Mouse (Mus musculus): ENCODE results near the gene Ddx6. TPM values are rescaled to one million over a fixed set of nuclear protein-coding genes. Genes with fewer than 3 reads are reported as not detected.
"Not testable (repeated sequence)": the region's sequence is repeated elsewhere in the genome, so short reads cannot be mapped to it uniquely, and the experiment has no call there.

Ddx6 gene
- total RNA-seq, 2 experiments from 2014 or later, result 57.4 to 60.7 TPM

- not testable (repeated sequence) for DNase-seq
Observed at GRCm38 (mm10) chr9:44638726-44639125, 34.0 kb downstream of the Ddx6 start.

DNA sequence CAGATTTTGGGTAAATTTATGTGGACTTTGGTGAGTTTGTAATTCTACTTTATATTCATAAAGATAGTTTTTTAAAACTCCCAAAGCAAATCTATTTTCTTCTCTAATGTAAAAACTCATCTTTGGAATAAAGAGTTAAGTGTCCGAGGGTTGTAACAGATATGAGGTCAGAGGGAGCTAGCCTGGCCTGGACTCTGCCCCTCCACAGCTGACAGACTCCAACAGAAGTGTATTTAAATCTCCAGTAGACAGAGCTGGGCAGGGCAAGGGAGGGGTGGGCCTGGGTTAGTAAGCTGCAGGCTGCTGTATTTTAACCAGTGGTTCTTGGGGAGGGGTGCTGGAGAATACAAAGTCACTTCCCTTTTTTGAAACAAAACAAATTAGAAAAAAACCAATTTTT lies 35.3 kb downstream of the Ddx6 start:
- DNase-seq; intact Hi-C loops (cut with DNase I): not testable (repeated sequence)

More at GRCm38 (mm10) chr9:44638726-44639125, 34.0 kb downstream of the Ddx6 start:
- intact Hi-C loops (cut with DNase I), result loop anchor here (10.0 kb wide), 1 partner anchor 306 kb away; no protein-coding TSS in a partner anchor

- no peak for DNase-seq
- intact Hi-C loops (cut with DNase I), result no loop called here
Observed at GRCm38 (mm10) chr9:44640646-44641357, 36.1 kb downstream of the Ddx6 start.

- intact Hi-C loops (cut with DNase I), result no loop called here
Observed at GRCm38 (mm10) chr9:44641616-44642015, 36.9 kb downstream of the Ddx6 start.

DNA sequence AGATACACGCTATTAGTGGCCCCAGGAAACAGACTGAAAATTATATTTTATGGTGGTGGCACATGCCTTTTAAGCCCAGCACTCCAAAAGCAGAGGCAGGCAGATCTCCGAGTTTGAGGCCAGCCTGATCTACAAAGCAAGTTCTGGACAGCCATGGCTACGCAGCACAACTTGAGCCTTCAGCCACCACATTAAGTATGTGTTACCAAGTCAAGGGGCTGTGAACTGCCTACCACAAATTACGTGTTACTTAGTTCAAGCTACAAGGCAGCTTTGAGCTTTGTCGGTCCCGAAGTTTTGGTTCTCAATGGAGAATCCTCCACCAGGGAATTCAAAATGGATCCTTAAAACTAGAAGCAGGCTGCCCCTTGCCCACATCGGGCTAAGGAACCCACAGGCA lies 38.4 kb downstream of the Ddx6 start:
- intact Hi-C loops (cut with DNase I), result no loop called here
- no peak for DNase-seq

More at GRCm38 (mm10) chr9:44641616-44642015, 36.9 kb downstream of the Ddx6 start:
- no peak for DNase-seq

DNA sequence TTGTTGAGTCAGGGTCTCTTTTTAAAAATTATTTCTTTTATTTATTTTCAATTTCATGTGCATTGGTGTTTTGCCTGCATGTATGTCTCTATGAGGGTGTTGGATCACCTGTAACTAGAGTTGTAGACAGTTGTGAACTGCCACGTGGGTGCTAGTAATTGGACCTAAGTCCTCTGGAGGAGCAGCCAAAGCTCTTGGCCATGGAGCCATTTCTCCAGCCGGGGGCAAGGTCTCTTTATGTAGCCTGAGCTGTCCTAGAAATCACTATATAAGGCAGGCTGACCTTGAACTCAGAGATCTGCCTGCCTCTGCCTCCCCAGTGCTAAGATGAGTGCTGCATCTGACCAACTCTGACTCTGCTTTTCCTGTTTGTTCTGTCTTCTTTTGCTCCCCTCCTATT lies 39.5 kb downstream of the Ddx6 start:
- no peak for DNase-seq
- intact Hi-C loops (cut with DNase I), result no loop called here

GRCm38 (mm10) chr9:44645481-44645880 lies 40.8 kb downstream of the Ddx6 start:
- intact Hi-C loops (cut with DNase I), result no loop called here
- DNase-seq, result peak; percentile 56 to 62

DNA sequence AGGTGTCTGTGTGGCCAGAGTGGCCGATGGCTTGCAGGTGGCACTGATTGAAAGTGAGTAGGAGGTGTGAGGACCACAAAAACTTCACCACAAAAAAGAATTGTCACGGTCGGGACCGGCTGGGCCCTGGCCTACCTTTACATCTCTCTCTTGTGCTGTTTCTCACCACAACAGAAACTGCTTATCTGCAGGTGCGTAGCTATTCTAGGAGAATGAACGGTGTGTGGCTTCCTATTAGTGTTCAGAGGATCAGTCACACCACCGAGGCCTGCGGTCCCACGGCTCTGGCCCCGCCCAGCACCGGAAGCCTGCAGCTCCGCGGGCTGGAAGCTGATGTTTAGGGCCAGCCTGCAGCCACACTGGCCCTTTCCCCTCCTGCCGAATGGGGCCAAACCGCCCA lies 41.2 kb downstream of the Ddx6 start:
- no peak for DNase-seq
- intact Hi-C loops (cut with DNase I), result no loop called here

- intact Hi-C loops (cut with DNase I), result no loop called here
- no peak for DNase-seq
Observed at GRCm38 (mm10) chr9:44646366-44646765, 41.7 kb downstream of the Ddx6 start.

GRCm38 (mm10) chr9:44647026-44647425 lies 42.3 kb downstream of the Ddx6 start:
- DNase-seq, result no peak
- intact Hi-C loops (cut with DNase I), result no loop called here

GRCm38 (mm10) chr9:44647656-44648055 lies 43.0 kb downstream of the Ddx6 start:
- no peak for DNase-seq
- intact Hi-C loops (cut with DNase I), result no loop called here

DNA sequence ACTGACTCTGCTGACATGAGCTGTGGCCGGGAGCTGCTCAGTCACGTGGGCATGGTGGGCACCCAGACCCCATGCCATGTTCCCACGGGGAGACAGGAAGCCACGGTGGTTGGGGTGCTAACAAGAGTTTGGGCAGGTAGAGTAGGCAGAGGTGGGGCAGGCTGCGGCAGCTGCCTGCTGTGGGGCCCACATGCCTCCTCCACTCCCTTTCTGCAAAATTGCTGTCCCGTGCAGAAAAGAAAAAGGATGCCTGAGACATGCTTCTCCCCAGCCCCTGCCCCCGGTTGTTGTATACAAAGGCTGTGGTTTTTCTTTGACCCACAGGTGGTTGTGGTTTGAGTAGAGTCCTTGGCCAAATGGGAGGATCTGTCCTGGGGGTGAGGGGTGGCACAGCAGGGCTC lies 44.2 kb downstream of the Ddx6 start:
- no peak for DNase-seq
- intact Hi-C loops (cut with DNase I), result no loop called here

DNA sequence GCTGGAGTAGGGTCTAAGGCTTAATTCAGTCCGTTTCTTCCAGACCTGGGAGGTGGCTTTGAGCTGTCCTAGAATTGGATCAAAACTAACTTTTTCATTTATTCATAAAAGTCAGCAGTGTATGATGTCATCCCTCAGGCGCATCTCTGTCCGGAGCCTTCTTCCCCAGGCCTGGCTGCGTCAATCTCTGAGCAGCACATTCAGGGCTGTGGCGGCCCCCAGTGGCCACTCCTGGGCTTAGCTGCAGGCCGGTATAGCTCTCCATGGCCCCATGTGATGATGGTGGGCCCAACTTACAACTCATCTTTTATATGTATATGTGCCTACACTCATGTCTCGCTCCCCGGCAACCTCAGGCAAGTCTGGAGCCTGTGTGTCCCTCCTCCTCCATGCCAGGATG lies 47.3 kb downstream of the Ddx6 start:
- peak; percentile 71 to 74 for DNase-seq
- intact Hi-C loops (cut with DNase I), result loop anchor here (2.0 kb wide), 1 partner anchor 145 kb away; no protein-coding TSS in a partner anchor

- intact Hi-C loops (cut with DNase I), result loop anchor here (1.0 to 2.0 kb wide), 3 partner anchors 31 to 200 kb away; partner anchors contain the start of gene Upk2
- DNase-seq, result no peak
Observed at GRCm38 (mm10) chr9:44653896-44654295, 49.2 kb downstream of the Ddx6 start.

DNA sequence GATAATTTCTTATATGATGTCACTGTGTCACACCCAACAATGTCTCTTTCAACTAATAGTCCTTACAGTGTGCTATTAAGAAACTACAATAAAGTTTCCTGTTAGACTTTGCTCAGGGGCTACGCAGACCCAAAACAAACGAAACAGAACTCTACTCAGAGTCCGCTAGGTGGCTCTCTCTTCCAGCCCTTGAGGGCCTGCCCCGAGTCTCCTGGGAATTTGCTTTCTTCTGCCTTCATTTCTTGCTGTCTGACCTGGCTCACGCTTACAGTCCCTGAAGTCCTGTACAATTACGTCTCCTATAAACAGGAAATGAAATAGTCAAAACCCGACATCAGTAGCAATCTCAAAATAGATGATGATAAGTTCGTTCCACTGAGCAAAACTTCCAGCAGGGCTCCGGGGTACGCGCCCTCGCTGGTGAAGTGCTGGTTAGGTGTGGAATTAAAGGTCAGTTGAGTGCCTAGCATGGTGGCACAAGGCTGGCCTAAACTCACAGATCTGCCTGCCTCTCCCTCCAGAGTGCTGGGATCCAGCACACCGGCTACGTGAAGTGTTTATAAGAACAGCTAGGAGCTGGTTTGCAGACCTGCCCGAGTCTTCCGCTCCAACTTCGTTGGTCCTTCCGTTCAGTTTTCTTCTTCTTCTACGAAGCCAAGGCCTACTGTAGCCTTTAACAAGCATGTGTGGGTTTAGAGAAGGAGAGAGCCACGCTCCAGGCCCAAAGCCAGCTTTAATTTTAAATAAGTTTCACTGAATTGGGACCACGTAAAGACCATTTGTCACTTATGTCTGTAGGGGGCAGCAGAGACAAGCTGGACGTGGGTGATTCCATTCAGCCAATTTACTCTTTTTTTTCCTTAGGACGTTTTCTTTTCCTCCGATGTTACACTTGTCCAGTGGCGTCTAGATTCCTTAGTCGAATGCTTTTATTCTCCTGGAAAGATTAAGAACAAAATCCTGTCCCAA lies 50.7 kb downstream of the Ddx6 start:
- peak in 1 of 2 experiments; percentile 53 for DNase-seq
- intact Hi-C loops (cut with DNase I), result loop anchor here (1.0 to 5.0 kb wide), 3 partner anchors 29 to 92 kb away; no protein-coding TSS in a partner anchor

GRCm38 (mm10) chr9:44663706-44664105 lies 59.0 kb downstream of the Ddx6 start:
- intact Hi-C loops (cut with DNase I), result no loop called here
- no peak for DNase-seq

- DNase-seq, result no peak
- intact Hi-C loops (cut with DNase I), result no loop called here
Observed at GRCm38 (mm10) chr9:44671416-44671815, 66.7 kb downstream of the Ddx6 start.

- no peak for DNase-seq
- intact Hi-C loops (cut with DNase I), result no loop called here
Observed at GRCm38 (mm10) chr9:44672291-44672865, 67.7 kb downstream of the Ddx6 start.

DNA sequence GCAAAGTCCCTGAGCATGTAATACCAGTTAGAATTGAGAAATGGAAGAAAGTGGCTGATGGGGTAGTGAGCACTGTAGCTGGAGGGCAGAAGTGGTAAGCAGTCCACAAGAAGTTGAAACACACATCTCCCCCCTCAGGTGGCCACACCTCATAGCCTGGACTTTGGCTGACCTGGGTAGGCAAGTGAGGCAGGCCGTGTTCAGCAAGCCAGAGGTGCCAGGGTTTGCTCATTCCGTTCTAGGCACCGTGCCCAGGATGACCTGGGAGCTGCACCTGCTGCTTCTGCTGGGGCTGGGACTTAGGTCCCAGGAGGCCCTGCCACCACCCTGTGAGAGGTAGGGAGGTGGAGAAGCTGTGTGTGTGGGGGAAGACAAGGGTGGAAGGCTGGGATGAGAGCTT lies 68.3 kb downstream of the Ddx6 start, which contains the start of gene Treh:
Gene Treh (plus strand): TSS at position 229 of the 400 bp plus-strand sequence.
- intact Hi-C loops (cut with DNase I), result no loop called here
- DNase-seq, result no peak

DNA sequence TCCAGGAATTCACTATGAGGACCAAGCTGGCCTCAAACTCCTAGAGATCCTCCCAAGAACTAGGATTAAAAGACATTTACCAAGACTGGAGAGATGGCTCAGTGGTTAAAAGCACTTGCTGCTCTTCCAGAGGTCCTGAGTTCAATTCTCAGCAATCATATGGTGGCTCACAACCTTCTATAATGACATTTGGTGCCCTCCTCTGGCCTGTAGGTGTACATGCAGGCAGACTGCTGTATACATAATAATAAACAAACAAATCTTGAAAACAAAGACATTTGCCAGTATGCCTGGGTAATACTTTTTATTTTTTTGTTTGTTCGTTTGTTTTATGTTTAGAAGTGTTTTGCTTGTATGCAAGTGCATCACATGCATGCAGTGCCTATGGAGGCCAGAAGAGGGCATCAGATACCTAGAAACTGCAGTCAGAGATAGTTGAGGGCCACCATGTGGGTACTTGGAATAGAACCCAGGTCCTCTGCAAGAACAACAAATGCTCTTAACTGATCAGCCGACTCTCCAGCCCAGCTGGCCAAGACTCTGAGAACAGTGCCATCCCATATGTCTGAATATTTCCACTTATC lies 73.7 kb downstream of the Ddx6 start:
- DNase-seq, result no peak
- intact Hi-C loops (cut with DNase I), result no loop called here

Data from gastrocnemius, postnatal 36 days (tissue).